Mouse (Mus musculus) spleen, embryonic (tissue): ENCODE results near the gene Tenm3.

Experiments
- CTCF ChIA-PET: fragments of 350-600 bp; sonication (Branson Sonifier 250); formaldehyde crosslinking; loops from one replicate; lab custom pipeline; 2022; lab: Charles Lee

Tenm3 gene

DNA sequence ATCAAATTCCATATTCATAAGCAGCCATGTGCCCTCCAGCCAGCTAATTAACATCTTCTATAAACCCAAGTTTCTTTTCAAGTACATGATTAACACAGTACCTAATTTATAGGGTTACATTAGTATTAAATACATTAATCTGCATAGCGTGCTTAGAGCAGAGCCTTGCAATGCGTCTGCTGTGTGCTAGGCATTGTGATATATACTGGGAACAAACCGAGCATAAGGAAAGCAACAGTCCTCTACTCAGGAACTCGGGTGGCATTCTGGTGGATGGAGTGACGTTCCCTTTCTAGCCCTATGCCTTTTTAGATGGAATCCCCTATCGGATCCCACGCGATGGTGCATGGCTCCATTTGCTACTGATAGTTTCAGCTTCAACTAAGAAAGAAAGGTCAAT, 321.7 kb downstream of the Tenm3 start:
- CTCF ChIA-PET = no interaction called here

- CTCF ChIA-PET = no interaction called here
These were observed 326.3 kb downstream of the Tenm3 start for GRCm38 (mm10) chr8:48517431-48517830.

GRCm38 (mm10) chr8:48514230-48514629, 329.5 kb downstream of the Tenm3 start:
- CTCF ChIA-PET = no interaction called here

DNA sequence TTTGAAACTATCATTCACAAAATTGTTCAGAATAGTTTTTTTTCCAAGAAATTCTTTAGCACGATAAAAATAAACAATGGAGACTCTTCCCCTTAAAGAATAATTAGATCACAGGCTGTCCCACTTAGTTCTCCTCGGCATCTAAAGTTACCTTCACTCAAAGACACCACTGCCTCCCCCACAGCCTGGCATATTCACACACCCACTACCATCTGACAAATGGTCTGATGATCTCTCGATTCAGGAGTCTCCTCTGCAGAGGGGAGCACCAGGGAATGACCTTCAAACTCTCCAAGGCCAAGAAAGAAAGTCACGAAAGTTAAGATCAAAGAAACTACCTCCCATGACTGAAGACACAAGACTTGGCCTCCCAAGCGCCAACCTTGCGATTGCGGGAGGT, 329.9 kb downstream of the Tenm3 start:
- CTCF ChIA-PET = no interaction called here

DNA sequence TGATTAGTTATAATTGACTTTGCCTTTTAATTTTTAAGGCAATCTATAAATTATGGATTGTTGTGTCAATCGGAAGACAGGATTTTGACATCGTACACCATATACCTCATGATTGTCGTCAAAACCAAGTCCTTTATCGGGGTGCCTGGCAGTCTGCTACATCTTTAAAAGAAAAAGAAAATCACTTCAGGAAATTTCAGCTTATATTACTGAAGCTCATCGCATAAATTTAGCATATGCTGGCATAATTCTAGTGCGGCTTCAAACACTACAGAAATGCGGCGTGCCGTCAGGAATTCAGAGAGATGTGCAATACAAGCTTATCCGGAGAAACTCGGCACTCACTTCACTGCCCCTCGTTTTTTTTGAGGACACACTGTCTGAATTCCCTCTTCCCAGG, 332.2 kb downstream of the Tenm3 start:
- CTCF ChIA-PET = no interaction called here

DNA sequence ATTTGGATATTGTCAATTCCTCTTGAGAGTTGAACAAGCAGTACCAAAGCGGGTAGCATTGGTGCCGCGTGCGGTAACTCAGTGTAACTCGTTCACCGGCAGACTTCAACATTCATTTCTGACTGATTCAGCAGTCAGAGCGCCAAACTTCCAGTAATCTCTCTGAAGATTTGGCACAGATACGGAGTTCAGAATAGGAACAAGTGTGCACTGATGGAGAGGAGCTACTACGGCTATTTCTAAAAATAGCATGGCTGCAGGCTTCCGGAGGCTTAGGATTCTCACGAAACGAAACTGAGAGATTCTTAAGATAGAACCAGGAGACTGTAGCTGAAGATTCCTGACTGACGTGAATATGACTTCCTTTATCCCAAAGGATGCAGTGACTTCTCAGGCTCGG, 332.6 kb downstream of the Tenm3 start:
- CTCF ChIA-PET = no interaction called here

DNA sequence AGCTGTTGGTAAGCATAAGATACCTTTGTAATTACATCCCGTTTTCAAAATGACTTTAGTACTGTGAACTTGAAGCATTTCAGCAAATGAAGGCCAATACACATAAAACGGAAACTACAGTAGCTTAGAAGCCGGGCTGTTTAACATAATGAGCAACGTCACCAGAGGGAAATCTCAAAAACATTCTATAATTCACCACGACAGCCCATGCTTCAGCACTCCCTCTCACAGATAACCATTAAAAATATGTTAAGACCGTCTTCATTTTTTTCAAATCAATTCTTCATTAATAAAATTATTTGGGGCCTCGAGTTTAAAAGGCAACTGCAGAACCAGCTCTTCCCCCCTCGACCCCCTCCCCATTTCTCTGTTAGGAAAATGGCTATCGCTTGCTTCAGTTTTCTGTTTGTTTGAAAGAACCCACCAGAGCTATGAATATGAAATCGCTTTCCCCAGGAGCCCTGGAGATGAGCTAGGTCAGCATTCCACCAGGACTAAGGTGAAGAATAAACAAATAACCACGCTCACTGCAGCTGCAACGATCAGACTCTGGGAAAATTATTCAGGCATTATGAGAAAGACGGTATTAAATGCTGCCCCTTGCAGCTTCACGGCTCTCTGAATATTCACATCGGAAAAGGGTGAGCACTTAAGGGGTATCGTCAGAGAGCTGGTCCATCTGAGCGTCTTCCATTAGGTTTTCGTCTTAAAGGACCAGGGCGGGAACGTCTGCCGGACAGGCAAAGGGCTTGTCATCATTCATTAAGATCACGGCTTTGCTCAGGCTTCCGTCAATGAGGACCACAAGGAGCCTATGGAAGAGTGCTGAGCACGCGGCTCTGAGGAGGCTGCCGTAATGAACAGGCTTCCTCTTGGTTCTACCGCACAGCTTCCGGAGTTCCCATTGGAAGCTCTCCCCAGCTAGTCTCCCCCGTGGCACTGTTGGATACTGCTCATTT, 334.8 kb downstream of the Tenm3 start:
- CTCF ChIA-PET = no interaction called here

DNA sequence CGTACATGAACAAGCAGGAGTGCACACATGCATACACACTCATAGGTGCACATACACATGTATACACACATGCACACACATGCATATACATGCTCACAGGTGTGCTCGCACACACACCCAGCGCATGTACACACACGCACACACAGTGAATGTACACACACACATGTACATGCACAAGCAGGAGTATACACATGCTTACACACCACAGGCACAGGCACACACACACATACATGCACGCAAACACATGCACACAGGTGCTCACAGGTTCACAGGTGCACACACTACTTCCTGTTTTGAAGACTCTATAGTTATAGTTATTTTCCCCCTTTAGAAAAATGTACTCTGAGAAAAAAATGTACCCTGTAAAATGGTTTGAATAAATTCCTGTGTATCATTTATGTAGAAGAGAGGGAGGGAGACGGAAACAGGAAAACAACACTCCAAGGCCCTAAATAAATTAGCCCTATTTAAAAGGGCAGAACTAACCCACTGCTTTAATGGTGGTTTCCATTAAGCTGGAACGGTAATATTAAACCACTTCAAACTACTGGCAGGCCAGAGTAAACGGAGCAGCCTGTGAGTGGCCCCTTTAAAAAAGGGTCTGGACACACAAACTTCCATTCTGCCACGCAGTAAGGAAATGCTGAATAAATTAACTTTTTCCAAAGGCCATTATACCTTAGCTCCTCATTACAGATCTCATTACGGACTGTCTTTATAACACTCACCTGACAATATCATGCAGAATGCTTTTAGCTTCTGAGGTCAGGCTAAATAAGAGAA, 335.8 kb downstream of the Tenm3 start:
- CTCF ChIA-PET = no interaction called here

GRCm38 (mm10) chr8:48492491-48492890, 351.3 kb downstream of the Tenm3 start:
- CTCF ChIA-PET = no interaction called here

GRCm38 (mm10) chr8:48490635-48491165, 353.1 kb downstream of the Tenm3 start:
- CTCF ChIA-PET = no interaction called here

DNA sequence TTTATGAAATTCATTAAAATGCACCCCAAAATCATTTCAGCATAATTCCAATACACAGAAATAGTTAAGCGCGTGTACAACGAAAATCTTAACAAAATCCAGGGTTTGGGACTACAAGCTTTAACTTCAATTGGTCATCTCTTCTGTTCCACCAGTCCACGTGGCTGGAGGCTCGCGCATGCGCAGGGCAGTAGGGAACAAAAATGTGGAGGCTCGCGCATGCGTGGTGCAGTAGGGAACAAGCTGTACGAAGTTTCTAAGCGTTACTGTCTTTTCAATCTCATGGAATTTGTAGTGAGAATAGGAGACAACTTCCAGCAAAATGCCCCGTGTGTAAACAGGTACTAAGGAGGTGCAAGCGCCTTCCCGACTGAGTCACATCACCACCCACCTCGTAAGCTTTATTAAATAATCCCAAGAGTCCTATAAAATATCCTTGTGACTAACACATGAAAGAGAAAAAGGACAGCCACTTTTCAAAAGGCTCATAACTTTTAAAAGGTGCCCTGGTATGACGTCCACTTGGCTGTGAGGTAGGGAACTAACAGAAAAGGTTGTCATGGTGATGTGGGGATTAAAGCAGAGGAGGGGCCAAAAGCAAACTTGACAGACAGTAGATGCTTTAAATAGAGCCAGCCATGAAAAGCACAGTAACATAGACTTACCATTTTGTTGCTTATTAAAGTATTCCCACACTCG, 353.7 kb downstream of the Tenm3 start:
- CTCF ChIA-PET = no interaction called here

DNA sequence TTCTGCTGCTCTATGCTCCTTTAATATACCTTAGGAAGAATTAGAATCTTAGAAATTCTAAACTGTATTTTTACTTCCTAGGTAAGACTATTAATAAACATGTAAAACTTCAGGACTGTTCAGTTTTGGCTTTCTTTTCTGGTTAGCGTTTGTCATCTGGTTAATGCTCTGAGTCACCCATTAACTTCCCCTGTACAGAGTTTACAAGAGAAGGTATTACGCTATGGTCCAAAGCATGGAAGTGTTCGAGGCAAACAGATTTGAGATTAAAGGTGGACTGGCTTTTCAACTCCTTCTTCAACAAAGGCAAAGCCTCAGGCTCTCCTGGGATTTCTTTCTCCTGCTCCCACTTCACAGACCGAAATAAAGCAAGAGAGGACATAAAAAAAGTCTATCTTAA, 354.3 kb downstream of the Tenm3 start:
- CTCF ChIA-PET = no interaction called here

DNA sequence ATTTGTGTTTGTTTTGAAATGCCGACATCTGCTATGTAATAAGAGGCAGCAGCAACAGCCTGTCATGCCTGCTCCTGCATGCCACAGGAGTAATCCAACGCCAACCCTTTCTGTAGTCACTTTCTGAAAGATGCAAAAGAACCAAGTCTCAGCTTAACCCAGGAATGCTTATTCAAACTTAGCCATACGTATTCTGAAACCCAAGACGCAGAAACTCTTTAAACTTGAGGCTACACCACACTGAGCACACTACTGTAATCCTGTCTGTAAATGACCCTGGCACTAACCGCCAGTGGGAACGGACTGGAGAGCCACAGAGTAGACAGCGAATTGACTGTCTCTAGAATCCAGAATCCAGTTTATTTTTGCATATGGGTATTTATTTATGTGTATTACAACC, 354.9 kb downstream of the Tenm3 start:
- CTCF ChIA-PET = no interaction called here

- CTCF ChIA-PET = no interaction called here
These were observed 359.6 kb downstream of the Tenm3 start for GRCm38 (mm10) chr8:48484143-48484542.

DNA sequence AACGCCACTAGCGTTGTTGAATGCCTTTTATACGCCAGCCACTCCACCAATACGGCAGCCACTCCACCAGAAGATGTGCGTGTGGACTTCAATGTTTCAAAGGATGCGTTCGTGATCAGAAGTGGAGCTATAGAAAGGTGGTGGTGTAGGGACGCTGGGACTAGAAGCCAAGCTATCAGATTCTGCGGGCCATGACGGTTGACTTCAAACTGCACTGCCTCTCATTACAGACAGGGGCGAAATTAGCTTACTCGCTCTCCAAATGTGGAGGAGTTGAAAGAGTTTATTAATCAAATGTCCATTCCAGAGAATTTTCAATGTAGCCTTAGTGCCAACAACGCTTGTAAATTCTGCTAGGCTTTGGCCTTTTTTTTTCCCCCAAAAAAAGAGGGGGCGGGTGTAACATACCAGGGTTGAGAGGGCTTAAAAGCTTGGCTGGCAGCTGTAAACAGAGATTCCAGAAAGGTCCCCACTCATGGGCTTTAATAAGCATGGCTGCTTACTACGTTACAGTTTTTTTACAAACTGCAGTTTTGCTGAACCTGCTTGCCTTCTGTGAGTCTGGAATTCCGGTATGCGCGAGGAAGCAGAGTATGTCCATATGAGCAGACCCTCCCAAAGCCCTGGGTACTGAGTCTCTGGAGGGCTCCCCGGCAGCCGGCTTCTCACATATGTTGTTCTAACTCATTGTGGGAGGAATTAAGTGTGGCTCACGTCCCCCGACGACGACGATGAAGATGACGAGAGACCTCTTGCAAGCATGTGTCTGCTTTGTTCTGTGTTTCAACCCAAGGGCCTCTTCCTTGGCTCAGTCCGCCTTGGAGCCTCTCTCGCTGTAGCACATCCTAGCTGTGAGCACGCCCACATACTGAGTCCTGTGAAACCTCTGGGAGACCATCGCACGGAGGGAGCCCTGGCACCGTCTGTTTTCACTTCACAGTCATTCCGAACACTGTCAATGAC, 361.8 kb downstream of the Tenm3 start:
- CTCF ChIA-PET = no interaction called here

DNA sequence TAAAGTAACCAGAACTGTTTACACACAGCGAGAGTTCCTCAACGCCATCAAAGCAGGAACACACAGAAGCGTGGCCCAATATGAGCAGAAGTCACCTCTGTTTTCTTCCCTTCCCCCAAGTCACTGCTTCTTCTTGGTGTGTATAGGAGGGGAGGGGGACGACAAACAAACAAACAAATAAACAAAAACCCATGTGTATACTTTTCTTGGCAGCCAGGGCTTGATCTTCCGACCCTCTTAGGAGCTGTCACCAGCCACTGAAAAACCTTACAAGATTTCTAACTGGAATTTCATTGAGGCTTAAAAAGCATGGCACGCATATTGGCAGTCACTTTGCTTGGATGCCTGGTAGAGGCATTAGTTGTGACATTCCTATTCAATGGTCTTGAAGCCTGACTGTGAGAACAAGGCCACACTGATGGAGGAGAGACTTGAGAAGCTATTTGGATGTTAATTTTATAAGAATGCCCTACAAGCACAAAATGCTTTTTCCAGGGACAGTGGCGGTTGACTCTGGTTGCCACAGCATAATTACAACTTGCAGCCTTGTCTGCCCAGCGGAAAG, 366.3 kb downstream of the Tenm3 start:
- CTCF ChIA-PET = no interaction called here

DNA sequence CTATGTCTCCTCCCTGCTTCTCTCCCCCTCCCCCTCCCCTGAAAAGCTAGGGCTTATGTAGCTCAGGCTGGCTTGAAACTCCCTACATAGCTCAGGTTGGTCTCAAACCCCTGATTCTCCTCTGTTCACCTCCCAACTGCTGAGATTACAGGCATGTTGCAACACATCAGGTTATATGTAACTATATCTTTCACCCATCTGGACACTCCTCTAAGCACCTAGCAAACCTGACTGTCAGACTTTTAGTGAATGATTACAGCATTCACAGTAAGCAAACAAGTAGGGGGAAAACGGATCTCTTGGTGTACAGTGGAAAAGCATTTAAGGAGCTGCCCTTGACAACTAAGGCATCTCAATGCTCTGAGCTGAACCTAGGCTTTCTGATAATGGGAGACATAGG, 366.9 kb downstream of the Tenm3 start:
- CTCF ChIA-PET = no interaction called here

- CTCF ChIA-PET = no interaction called here
These were observed 376.1 kb downstream of the Tenm3 start for GRCm38 (mm10) chr8:48467633-48468032.

GRCm38 (mm10) chr8:48458373-48458772, 385.4 kb downstream of the Tenm3 start:
- CTCF ChIA-PET = no interaction called here

- CTCF ChIA-PET = no interaction called here
These were observed 387.2 kb downstream of the Tenm3 start for GRCm38 (mm10) chr8:48456328-48457124.
